Mouse (Mus musculus): ENCODE measurements around the gene Lsm14a. TPM values are rescaled to one million over a fixed set of nuclear protein-coding genes. Genes with fewer than 3 reads are reported as not detected.
A peak's percentile ranks its signal among the peaks of the same experiment; 100 is the strongest.
"Not testable (repeated sequence)": the region's sequence is repeated elsewhere in the genome, so short reads cannot be mapped to it uniquely, and the experiment has no call there.

The Lsm14a gene
- polyA plus RNA-seq, 1 experiment from 2014 or later: 31.2 TPM

DNA sequence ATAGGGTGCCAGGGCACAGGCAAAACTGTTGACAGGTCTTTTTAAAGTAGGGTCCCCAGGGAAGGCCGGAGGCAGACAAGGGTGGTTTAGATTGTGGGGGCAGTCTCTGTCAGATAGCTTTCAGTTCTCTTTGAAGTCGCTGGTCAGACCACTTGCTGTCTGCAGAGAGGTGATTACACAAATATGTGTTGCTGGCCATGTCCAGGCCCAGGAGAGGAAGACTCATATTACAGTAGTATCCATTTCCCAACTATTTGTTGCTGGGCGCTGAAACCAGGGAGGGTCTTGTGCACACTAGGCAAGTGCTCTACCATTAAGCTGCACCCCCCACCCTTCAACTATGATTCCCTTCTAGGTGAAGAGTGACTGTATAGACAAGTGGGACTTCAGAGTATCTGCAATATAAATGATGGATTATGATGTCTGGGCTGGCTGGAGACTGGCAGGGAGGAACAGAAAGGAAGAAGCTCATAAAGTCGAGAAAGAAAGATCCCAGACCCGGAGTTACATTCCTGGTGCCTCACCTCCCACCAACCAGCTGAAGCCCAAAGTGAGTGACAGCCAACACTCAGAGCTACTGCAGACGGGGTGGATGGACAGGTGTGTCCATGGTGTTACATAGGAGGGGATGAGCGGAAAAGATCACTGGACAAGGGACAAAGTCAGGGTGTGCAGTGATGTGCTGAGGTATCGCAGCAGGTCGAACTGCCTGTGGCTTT lies 54.5 kb downstream of the Lsm14a start:
- Histone ChIP-seq H3K4me2 (ENCODE audit: low read depth, low read length) (no peak overlapping the region), H3K4me1 (ENCODE audit: insufficient read depth) (no peaks in the 10 kb centered on the region), H3K36me3 (replicated peaks; ENCODE audit: insufficient read depth, low read length) (peaks cover 30% of the 10 kb centered on the region), H3K27ac (ENCODE audit: low read depth) (no peak overlapping the region), H3K27me3 (ENCODE audit: insufficient read depth, low read length) (no peaks in the 10 kb centered on the region), H3K9me3 (ENCODE audit: low read length) (no peaks in the 10 kb centered on the region), H3K9ac (replicated peaks) (no peak overlapping the region), H3K4me3 (ENCODE audit: low read depth, low read length) (no peak overlapping the region)
- ATAC-seq (no peak), DNase-seq (no peak)
- 61% methylated on average over 9 of the region's 9 CpGs for WGBS (ENCODE audit: insufficient replicate concordance)
- TF ChIP-seq EP300 (IDR thresholded peaks at IDR 0.05; ENCODE audit: low read depth) (no peak), CTCF (IDR thresholded peaks at IDR 0.05; ENCODE audit: low read depth) (no peak)

DNA sequence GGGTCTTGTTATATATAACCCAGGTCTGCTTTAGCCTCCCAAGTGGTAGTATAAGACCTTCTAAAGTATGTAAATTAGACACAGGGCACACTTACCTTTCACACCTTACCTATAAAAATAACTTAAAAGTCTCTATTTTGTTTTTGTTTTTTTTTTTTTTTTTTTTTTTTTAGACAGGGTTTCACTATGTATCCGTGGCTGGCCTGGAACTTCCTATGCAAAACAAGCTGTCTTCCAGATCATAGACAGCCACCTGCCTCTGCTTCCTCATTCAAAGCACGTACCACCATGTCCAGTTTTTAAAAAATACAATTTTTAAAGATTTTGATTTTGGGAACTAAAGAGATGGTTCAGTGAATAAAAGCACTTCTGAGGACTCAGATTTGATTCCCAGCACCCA lies 55.8 kb downstream of the Lsm14a start:
- ATAC-seq: no peak
- no peaks in the 10 kb centered on the region for H3K4me1 ChIP-seq (ENCODE audit: insufficient read depth)
- 43% methylated on average over 2 of the region's 2 CpGs for WGBS (ENCODE audit: insufficient replicate concordance)
- H3K36me3 ChIP-seq (replicated peaks; ENCODE audit: insufficient read depth, low read length): peaks cover 19% of the 10 kb centered on the region
- no peak for DNase-seq
- H3K4me3 ChIP-seq (ENCODE audit: low read depth, low read length): no peak overlapping the region
- H3K27me3 ChIP-seq (ENCODE audit: insufficient read depth, low read length): no peaks in the 10 kb centered on the region
- H3K9ac ChIP-seq (replicated peaks): no peak overlapping the region
- TF ChIP-seq CTCF (IDR thresholded peaks at IDR 0.05; ENCODE audit: low read depth): no peak
- no peak for TF ChIP-seq EP300 (IDR thresholded peaks at IDR 0.05; ENCODE audit: low read depth)
- H3K9me3 ChIP-seq (ENCODE audit: low read length): no peaks in the 10 kb centered on the region
- no peak overlapping the region for H3K4me2 ChIP-seq (ENCODE audit: low read depth, low read length)
- no peak overlapping the region for H3K27ac ChIP-seq (ENCODE audit: low read depth)

DNA sequence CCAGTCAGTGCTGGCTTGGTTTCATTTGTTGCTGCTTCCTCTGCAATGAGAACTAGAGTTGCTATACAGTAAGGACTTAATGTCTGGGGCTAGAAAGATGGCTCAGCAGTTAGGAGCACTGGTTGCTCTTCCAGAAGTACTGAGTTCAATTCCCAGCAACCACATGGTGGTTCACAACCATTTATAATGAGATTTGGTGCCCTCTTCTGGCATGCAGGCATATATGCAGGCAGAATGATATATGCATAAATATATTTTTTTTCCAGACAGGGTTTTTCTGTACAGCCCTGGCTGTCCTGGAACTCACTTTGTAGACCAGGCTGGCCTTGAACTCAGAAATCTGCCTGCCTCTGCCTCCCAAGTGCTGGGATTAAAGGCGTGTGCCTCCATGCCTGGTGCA lies 56.6 kb downstream of the Lsm14a start:
- not testable (repeated sequence) for H3K4me1 ChIP-seq (ENCODE audit: insufficient read depth); H3K9me3 ChIP-seq (ENCODE audit: low read length); H3K27me3 ChIP-seq (ENCODE audit: insufficient read depth, low read length); ATAC-seq; H3K4me3 ChIP-seq (ENCODE audit: low read depth, low read length); H3K4me2 ChIP-seq (ENCODE audit: low read depth, low read length); DNase-seq; H3K9ac ChIP-seq (replicated peaks); H3K27ac ChIP-seq (ENCODE audit: low read depth)
- peaks cover 13% of the 10 kb centered on the region; the same call in 1 of the 2 replicates for H3K36me3 ChIP-seq (replicated peaks; ENCODE audit: insufficient read depth, low read length)
- peak; percentile 46; the same call in 1 of the 2 replicates for TF ChIP-seq CTCF (IDR thresholded peaks at IDR 0.05; ENCODE audit: low read depth)
- WGBS (ENCODE audit: insufficient replicate concordance): 90% methylated on average over 1 of the region's 1 CpGs

DNA sequence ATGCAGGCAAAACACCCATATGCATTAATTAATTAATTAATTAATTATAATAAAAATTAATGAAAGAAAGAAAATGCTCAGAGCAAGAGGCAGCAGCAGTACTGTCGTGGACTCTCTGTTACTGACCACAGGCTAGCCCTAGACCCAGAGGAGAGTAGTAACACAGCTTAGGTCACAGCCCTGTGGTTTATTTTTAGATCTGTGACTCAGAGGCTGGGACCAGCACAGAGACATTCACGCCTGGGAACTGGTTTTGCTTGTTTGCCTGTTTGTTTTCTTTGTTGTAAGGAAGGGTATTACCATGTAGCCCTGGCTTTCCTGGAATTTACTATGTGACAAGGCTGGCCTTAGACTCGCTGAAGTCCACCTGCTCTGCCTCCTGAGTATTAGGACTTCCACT lies 65.6 kb downstream of the Lsm14a start:
- 41% methylated on average over 3 of the region's 3 CpGs for WGBS (ENCODE audit: insufficient replicate concordance)
- H3K4me1 ChIP-seq (ENCODE audit: insufficient read depth): no peaks in the 10 kb centered on the region
- H3K9ac ChIP-seq (replicated peaks): no peak overlapping the region
- no peak overlapping the region for H3K27ac ChIP-seq (ENCODE audit: low read depth)
- no peaks in the 10 kb centered on the region for H3K27me3 ChIP-seq (ENCODE audit: insufficient read depth, low read length)
- no peak for TF ChIP-seq EP300 (IDR thresholded peaks at IDR 0.05; ENCODE audit: low read depth)
- TF ChIP-seq CTCF (IDR thresholded peaks at IDR 0.05; ENCODE audit: low read depth): no peak
- H3K9me3 ChIP-seq (ENCODE audit: low read length): no peaks in the 10 kb centered on the region
- no peak overlapping the region for H3K4me3 ChIP-seq (ENCODE audit: low read depth, low read length)
- ATAC-seq: no peak
- no peaks in the 10 kb centered on the region for H3K36me3 ChIP-seq (replicated peaks; ENCODE audit: insufficient read depth, low read length)
- DNase-seq: no peak
- H3K4me2 ChIP-seq (ENCODE audit: low read depth, low read length): no peak overlapping the region

DNA sequence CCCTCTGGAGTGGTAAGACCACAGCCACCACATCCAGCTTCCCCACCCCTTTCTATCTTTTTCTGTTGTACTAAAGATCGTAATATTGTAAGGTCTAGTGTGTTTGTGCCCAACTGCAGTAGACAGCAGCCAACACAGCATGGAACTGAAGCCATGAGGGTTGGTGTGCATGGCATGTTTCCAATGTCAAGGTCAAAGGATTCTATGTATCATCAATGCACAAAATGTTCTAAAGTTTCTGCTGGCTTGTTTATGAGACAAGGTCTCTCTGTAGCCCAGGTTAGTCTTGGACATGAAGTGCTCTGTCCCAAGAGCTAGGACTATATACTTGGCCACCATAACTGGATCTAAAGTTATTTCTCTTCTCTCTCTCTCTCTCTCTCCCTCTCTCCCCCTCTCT lies 68.3 kb downstream of the Lsm14a start:
- Histone ChIP-seq H3K9me3 (ENCODE audit: low read length) (no peaks in the 10 kb centered on the region), H3K4me3 (ENCODE audit: low read depth, low read length) (no peak overlapping the region), H3K9ac (replicated peaks) (no peak overlapping the region), H3K4me1 (ENCODE audit: insufficient read depth) (no peaks in the 10 kb centered on the region), H3K27me3 (ENCODE audit: insufficient read depth, low read length) (no peaks in the 10 kb centered on the region), H3K27ac (ENCODE audit: low read depth) (no peak overlapping the region), H3K36me3 (replicated peaks; ENCODE audit: insufficient read depth, low read length) (no peaks in the 10 kb centered on the region), H3K4me2 (ENCODE audit: low read depth, low read length) (no peak overlapping the region)
- TF ChIP-seq CTCF (IDR thresholded peaks at IDR 0.05; ENCODE audit: low read depth): no peak
- no peak for TF ChIP-seq EP300 (IDR thresholded peaks at IDR 0.05; ENCODE audit: low read depth)
- DNase-seq (no peak), ATAC-seq (peak; percentile 57; the same call in 1 of the 2 replicates)
- 83% methylated on average over 1 of the region's 1 CpGs for WGBS (ENCODE audit: insufficient replicate concordance)

DNA sequence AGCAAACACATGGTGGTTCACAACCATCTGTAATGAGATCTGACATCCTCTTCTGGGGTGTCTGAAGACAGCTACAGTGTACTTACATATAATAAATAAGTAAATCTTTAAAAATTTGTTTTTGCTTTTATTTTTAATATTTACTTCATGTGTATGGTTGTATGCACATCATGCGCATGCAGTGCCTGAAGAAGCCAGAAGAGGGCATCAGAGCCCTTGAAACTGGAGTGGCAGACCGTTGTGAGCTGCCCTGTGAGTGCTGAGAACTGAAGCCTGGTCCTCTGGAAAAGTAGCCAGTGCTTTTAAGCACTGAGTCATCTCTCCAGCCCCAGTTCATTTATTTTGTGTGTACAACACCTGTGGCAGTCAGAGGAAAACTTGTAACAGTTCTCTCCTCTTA lies 69.1 kb downstream of the Lsm14a start:
- no peak overlapping the region for H3K9ac ChIP-seq (replicated peaks)
- no peak overlapping the region for H3K27ac ChIP-seq (ENCODE audit: low read depth)
- DNase-seq (no peak), ATAC-seq (no peak)
- H3K27me3 ChIP-seq (ENCODE audit: insufficient read depth, low read length): no peaks in the 10 kb centered on the region
- no peak for TF ChIP-seq EP300 (IDR thresholded peaks at IDR 0.05; ENCODE audit: low read depth)
- peak; percentile 23; the same call in 1 of the 2 replicates for TF ChIP-seq CTCF (IDR thresholded peaks at IDR 0.05; ENCODE audit: low read depth)
- H3K4me3 ChIP-seq (ENCODE audit: low read depth, low read length): no peak overlapping the region
- no peaks in the 10 kb centered on the region for H3K9me3 ChIP-seq (ENCODE audit: low read length)
- no peak overlapping the region for H3K4me2 ChIP-seq (ENCODE audit: low read depth, low read length)
- H3K4me1 ChIP-seq (ENCODE audit: insufficient read depth): no peaks in the 10 kb centered on the region
- H3K36me3 ChIP-seq (replicated peaks; ENCODE audit: insufficient read depth, low read length): no peaks in the 10 kb centered on the region
- WGBS (ENCODE audit: insufficient replicate concordance): 84% methylated on average over 2 of the region's 2 CpGs

Data from liver, postnatal 0 days (tissue).